Mouse (Mus musculus) ES-Bruce4 (cell line): ENCODE results near the gene Scrn2. TPM values are rescaled to one million over a fixed set of nuclear protein-coding genes. Genes with fewer than 3 reads are reported as not detected.

ENCODE experiments used
- H3K27ac ChIP-seq: 2 replicates; pipeline ENCODE4 v1.5.1; 2012; ENCODE audit warnings: low read length, inconsistent platforms; ENCODE audit not compliant: insufficient read depth
- H3K27me3 ChIP-seq: 2 replicates; pipeline ENCODE4 v1.6.1; 2012; ENCODE audit warnings: mild to moderate bottlenecking, low read length, inconsistent platforms; ENCODE audit not compliant: control insufficient read depth, poor library complexity, insufficient read depth, severe bottlenecking
- H3K36me3 ChIP-seq: 2 replicates; pipeline ENCODE4 v1.6.1; 2012; ENCODE audit warnings: inconsistent platforms, mild to moderate bottlenecking, low read length, moderate library complexity; ENCODE audit not compliant: control insufficient read depth, poor library complexity, insufficient read depth, severe bottlenecking
- H3K4me1 ChIP-seq: one replicate; pipeline ENCODE4 v1.8.1; 2011; ENCODE audit warnings: low read length; ENCODE audit not compliant: control insufficient read depth, insufficient read depth
- H3K4me3 ChIP-seq: 2 replicates; pipeline ENCODE4 v1.5.1; 2011; ENCODE audit warnings: low read depth, mild to moderate bottlenecking, low read length
- H3K9ac ChIP-seq: 2 replicates; pipeline ENCODE4 v1.6.1; 2012; ENCODE audit warnings: low read depth, mild to moderate bottlenecking, inconsistent platforms; ENCODE audit not compliant: poor library complexity, severe bottlenecking
- H3K9me3 ChIP-seq: replicated peaks from 2 replicates; pipeline ENCODE4 v1.6.1; 2012; ENCODE audit warnings: mild to moderate bottlenecking, low read length, inconsistent platforms; ENCODE audit not compliant: control insufficient read depth, poor library complexity, insufficient read depth, severe bottlenecking
- CTCF ChIP-seq: IDR thresholded peaks from one replicate; pipeline ENCODE4 v1.8.1; 2011; ENCODE audit warnings: low read depth, low read length
- EP300 ChIP-seq: IDR thresholded peaks from 2 replicates; pipeline ENCODE4 v1.6.1; 2011; ENCODE audit warnings: low read depth, low read length; ENCODE audit not compliant: insufficient read depth
- POLR2A ChIP-seq: IDR thresholded peaks from one replicate; pipeline ENCODE4 v1.8.1; 2011; ENCODE audit warnings: low read length; ENCODE audit not compliant: insufficient read depth
- polyA plus RNA-seq: library from polyadenylated mRNA; stranded (reverse); fragments of >200 nt; gene quantifications from 2 replicates; pipeline ENCODE4 v1.2.4, GENCODE M21; 2011; ENCODE audit warnings: low read depth; ENCODE audit not compliant: missing spikeins, insufficient read depth, insufficient read length

Gene Scrn2
- polyA plus RNA-seq, 1 experiment = 7.4 TPM

DNA sequence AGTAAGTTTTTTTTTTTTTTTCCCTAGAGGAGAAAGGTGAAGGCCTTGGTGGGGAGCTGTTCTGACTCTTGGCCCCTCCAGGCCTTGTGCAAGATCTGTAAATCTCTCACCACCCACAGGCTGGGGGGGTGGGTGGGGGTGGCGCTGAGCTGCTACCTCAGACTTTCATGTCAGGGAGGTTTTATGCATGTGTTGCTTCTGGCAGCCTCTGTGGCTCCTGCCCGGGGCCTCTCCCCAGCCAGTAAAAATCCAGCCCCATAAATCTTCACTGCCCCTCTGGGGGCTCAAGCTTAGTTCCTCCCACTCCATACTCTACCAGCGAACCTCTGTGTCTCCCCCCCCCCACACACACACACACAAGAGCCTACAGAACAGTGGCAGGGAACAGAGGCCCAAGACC, 43.3 kb upstream of the Scrn2 start:
- H3K36me3 ChIP-seq = no peaks in the 10 kb centered on the region
- H3K4me3 ChIP-seq = peak overlapping the region; percentile 18
- no peaks in the 10 kb centered on the region for H3K4me1 ChIP-seq
- H3K27ac ChIP-seq = no peak overlapping the region
- TF ChIP-seq EP300 (no peak), CTCF (no peak), POLR2A (no peak)
- H3K9ac ChIP-seq = peak overlapping the region; percentile 32
- no peaks in the 10 kb centered on the region for H3K27me3 ChIP-seq
- H3K9me3 ChIP-seq = no peaks in the 10 kb centered on the region

DNA sequence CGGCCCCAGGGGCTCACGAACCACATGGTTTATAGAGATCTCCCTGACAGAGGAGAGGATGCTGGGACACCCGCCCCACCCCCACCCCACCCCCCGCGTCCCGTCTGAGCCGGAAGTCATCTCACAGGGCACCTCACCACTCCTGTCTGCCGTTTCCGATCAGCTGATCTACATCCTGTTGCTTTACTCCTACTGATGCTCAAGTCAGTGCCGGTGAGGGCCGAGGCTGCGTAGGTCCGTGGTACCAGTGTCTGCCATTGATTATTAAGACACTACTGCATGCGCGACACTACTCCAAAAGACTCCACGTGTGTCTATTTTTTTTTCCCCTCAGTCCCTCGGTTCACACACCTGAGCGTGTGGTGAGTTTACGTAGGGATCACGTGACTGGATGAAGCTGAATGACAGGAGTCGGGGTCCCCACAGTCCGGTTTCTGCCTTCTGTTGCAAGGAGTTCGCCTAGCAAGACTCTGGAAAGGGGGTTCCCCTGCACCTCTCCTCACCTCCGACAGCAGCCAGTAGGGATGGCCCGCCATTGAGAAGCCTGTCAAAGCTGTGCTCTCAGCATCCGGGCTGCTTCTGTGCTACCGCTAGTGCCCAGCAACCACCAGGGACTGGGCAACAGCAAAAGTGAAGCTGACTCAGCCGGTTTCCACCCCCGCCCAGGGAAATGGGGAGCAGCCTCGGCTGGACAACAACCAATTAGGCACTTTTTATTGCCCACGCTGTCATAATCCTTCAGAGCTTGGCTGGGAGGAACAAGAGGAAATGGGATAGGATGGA, 41.7 kb upstream of the Scrn2 start:
- no peak for TF ChIP-seq CTCF
- 0 out of 2 replicates have a peak, but pooled peaks have one; percentile 41 for TF ChIP-seq EP300
- TF ChIP-seq POLR2A = peak; percentile 17
- no peaks in the 10 kb centered on the region for H3K36me3 ChIP-seq
- H3K4me3 ChIP-seq = peak overlapping the region; percentile 67
- H3K9me3 ChIP-seq = no peaks in the 10 kb centered on the region
- H3K9ac ChIP-seq = peak overlapping the region; percentile 32
- peak overlapping the region; percentile 31; the same call in 1 of the 2 replicates for H3K27ac ChIP-seq
- no peaks in the 10 kb centered on the region for H3K4me1 ChIP-seq
- H3K27me3 ChIP-seq = no peaks in the 10 kb centered on the region

DNA sequence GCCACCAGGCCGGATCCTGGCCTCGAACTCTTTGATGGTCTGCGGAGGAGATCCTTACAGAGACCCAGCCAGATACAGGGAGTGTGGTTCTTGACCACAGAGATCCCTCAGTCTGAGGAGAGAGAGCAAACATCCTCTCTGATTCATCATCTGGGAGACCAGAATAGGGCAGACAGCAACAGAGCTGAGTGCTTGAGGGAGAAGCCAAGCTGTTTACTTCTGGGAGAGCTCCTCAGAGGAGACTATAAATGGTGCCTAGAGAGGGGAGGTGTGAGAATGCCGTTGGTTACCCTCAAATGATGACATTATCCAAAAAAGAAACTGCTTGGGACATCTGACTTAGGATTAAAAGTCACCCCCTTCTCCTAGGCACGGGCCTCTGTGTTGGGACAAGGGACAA, 38.2 kb upstream of the Scrn2 start:
- Histone ChIP-seq H3K27me3 (no peaks in the 10 kb centered on the region), H3K9me3 (no peaks in the 10 kb centered on the region), H3K4me1 (no peaks in the 10 kb centered on the region), H3K9ac (no peak overlapping the region), H3K36me3 (no peaks in the 10 kb centered on the region), H3K27ac (no peak overlapping the region), H3K4me3 (no peak overlapping the region)
- no peak for TF ChIP-seq EP300
- TF ChIP-seq POLR2A = no peak

DNA sequence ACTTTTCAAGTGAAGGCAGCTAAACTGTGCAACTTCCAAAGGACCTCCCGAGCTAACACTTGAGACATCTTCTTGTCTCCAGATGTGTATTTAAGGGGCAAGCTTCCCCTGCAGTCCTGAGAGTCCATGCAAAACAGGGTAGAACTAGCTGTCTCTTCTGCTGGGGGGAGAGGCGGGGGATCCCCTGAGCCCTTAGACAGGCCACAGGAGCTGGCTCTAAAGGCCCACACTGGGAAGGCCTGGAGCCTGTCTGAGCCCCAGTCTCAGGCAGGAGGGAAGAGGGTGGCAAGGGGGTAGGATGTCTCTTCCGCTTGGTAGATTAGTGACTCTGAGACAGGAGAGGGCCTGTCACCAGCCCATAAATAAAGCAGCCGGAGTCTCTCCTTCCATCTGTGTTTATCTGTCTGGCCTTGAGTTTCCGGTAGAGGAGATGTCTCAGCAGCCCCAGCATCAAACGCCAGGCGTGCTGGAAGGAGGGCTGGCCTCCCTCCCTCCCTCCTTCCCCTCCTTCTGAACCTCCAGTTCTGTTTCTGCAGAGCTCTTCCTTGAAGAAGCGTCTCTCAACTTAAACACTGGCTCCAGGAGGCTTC, 36.9 kb upstream of the Scrn2 start:
- no peaks in the 10 kb centered on the region for H3K27me3 ChIP-seq
- H3K27ac ChIP-seq = no peak overlapping the region
- no peak overlapping the region for H3K9ac ChIP-seq
- H3K4me3 ChIP-seq = no peak overlapping the region
- no peaks in the 10 kb centered on the region for H3K36me3 ChIP-seq
- no peaks in the 10 kb centered on the region for H3K9me3 ChIP-seq
- no peaks in the 10 kb centered on the region for H3K4me1 ChIP-seq
- TF ChIP-seq EP300 (no peak), CTCF (no peak), POLR2A (no peak)

DNA sequence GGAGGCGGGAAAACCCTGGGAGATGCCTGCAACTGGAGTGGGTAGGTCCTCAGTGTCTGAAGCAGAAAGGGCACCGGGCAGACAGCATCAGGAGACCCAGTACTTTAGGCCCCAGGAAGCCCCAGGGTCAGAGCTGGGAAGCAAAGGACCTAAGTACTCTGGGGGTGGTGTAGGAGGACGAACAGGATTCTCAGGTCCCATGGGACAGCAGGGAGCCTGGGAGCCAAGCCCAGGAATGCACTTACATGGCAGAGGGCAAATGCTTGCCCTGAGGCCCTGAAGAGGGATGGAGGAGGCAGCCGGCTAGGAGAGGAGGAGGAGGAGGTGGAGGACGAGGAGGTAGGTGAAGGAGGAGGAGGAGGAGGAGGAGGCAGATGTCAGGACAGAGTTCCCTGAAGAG, 34.7 kb upstream of the Scrn2 start:
- H3K9me3 ChIP-seq = no peaks in the 10 kb centered on the region
- H3K4me1 ChIP-seq = no peaks in the 10 kb centered on the region
- no peak overlapping the region for H3K27ac ChIP-seq
- H3K36me3 ChIP-seq = no peaks in the 10 kb centered on the region
- no peak overlapping the region for H3K4me3 ChIP-seq
- no peak overlapping the region for H3K9ac ChIP-seq
- no peak for TF ChIP-seq POLR2A
- TF ChIP-seq EP300 = no peak
- no peak for TF ChIP-seq CTCF
- H3K27me3 ChIP-seq = no peaks in the 10 kb centered on the region

DNA sequence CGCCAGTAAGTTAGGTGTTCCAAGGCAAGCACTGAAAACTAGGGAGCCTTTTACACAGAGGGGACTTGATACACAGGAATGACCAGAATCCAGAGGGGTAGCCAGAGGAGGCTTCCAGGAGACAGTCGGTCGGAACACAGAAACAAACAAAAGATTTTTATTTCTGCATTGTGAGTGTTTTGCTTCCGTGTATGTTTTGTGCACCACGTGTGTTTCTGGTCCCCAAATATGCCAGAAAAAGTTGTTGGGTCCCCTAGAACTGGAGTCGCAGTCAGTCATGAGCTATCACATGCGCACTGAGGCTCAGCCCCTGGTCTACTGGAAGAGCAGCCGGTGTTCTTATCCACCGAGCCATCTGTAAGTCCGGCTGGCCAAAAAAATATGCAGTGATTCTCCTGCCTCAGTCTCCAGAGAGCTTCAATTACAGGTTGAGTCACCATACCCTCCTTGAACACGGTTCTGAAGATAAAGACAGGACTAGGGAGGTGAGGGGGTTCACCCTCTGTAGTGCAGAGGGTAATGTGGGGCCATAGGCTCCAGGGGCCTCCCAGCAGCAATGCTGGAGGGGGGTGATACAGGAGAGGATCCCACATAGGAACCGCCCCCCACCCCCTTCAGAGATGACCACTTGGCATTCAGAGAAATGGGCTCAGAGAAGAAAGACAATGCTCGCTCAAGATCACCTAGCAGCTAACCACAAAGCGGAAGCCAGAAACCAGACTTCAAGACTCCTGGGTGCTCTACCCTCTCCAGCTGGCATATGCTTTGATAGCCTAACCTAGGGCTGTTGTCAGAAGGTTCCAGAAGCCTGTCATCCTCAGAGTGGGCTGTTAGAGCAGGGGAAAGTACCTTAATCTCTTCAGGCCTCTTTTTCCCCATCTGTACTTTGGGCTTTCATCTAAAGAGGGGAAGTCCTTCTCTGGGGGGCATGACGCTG, 33.6 kb upstream of the Scrn2 start:
- Histone ChIP-seq H3K9ac (no peak overlapping the region; the same call in 1 of the 2 replicates), H3K27me3 (no peaks in the 10 kb centered on the region), H3K27ac (no peak overlapping the region), H3K36me3 (no peaks in the 10 kb centered on the region), H3K9me3 (no peaks in the 10 kb centered on the region), H3K4me3 (no peak overlapping the region), H3K4me1 (no peaks in the 10 kb centered on the region)
- no peak for TF ChIP-seq POLR2A
- no peak for TF ChIP-seq EP300
- no peak for TF ChIP-seq CTCF
